Mouse (Mus musculus): ENCODE results near the gene Mettl22. TPM values are rescaled to one million over a fixed set of nuclear protein-coding genes. Genes with fewer than 3 reads are reported as not detected.

Gene Mettl22
- polyA plus RNA-seq, 1 experiment: 10.3 TPM

DNA sequence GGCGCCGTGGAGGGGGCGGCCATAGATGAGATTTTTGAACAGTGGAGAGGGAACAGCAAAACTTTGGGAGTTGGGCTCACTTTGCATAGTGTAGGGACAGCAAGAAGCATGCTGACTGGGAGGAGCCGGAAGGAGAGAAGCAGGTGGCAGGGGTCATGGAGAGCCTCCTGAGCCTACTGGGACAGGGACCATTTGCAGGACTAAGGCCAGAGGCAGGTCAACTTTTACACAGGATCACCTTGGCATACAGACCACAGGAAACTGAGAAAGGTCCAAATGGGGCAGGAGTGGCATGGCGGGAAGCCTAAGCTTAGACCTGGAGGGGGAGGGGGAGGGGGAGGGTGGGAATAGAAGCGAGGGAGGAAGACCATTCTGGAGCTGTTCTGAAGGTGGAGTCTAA, 62.9 kb downstream of the Mettl22 start:
- no peaks in the 10 kb centered on the region for H3K27me3 ChIP-seq (ENCODE audit: control insufficient read depth, insufficient read depth, low read length)
- H3K4me3 ChIP-seq (ENCODE audit: low read depth, low read length): no peak overlapping the region
- TF ChIP-seq POLR2A (IDR thresholded peaks at IDR 0.05; ENCODE audit: low read depth, low read length) (no peak), CTCF (IDR thresholded peaks at IDR 0.05; ENCODE audit: extremely low read depth, insufficient read length, insufficient replicate concordance, low read depth, low read length) (no peak)
- no peak overlapping the region for H3K27ac ChIP-seq (ENCODE audit: insufficient read depth, low read depth, low read length)
- 0 out of 2 replicates have a peak, but pooled peaks cover 1% of the 10 kb centered on the region for H3K36me3 ChIP-seq (ENCODE audit: control insufficient read depth, insufficient read depth, low read length)
- WGBS: 93% methylated on average over 6 of the region's 6 CpGs
- no peaks in the 10 kb centered on the region; the same call in 1 of the 2 replicates for H3K4me1 ChIP-seq (ENCODE audit: control insufficient read depth, insufficient read depth, insufficient read length, low read length)

DNA sequence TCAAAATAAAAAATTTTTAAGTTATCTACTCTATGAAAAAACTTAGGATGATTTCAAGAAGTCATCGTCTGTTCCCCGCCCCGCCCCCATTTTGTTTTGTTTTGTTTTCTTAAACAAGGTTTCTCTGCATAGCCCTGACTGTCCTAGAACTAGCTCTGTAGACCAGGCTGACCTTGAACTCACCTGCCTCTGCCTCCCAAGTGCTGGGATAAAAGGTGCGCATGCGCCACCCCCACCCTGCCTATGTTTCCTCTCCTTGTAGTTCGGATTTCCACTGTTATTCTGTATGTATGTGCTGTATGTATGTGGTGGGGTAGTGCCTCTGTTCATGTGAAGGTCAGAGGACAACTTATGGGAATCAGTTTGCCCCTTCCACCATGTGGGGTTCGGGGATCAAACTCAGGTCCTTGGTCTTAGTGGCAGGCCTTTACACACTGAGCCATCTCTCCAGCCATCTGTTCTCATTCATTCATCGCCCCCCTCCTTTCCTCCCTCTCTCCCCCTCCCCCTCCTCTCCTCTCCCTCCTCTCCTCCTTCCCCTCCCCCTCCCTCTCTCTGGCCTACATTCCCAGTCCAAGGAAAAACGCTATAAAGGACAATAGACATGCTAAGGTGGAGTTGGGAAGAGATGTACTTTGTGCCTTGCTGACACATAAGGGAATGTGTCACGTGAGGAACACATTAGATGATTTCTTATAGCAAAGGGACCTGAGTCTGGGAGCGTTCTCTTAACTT, 64.0 kb downstream of the Mettl22 start:
- Histone ChIP-seq H3K4me3 (ENCODE audit: low read depth, low read length) (no peak overlapping the region), H3K4me1 (ENCODE audit: control insufficient read depth, insufficient read depth, insufficient read length, low read length) (no peaks in the 10 kb centered on the region; the same call in 1 of the 2 replicates), H3K27ac (ENCODE audit: insufficient read depth, low read depth, low read length) (no peak overlapping the region; the same call in 1 of the 2 replicates), H3K36me3 (ENCODE audit: control insufficient read depth, insufficient read depth, low read length) (0 out of 2 replicates have a peak, but pooled peaks cover 1% of the 10 kb centered on the region), H3K27me3 (ENCODE audit: control insufficient read depth, insufficient read depth, low read length) (no peaks in the 10 kb centered on the region)
- 83% methylated on average over 11 of the region's 11 CpGs for WGBS
- no peak for TF ChIP-seq POLR2A (IDR thresholded peaks at IDR 0.05; ENCODE audit: low read depth, low read length)

DNA sequence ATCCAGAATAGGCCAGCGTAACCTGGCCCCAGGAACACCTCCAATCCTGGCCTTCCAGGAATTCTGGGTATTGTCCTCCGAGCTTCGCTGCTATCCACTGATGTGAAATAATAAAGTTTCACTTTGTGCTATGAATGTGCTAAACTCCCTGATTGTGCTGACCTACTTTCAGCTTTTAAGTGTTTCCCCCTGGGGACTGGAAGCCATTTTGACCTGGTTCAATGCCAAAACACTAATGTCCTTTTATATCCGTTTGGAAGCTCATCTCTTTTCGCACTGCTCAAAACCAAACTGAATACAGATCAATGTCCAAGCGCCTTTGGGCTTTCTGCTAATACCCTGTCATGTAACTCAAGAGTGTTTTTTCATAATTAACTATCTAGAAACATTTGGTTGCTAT, 64.8 kb downstream of the Mettl22 start:
- no peak overlapping the region; the same call in 1 of the 2 replicates for H3K27ac ChIP-seq (ENCODE audit: insufficient read depth, low read depth, low read length)
- TF ChIP-seq POLR2A (IDR thresholded peaks at IDR 0.05; ENCODE audit: low read depth, low read length) (no peak), CTCF (IDR thresholded peaks at IDR 0.05; ENCODE audit: extremely low read depth, insufficient read length, insufficient replicate concordance, low read depth, low read length) (no peak)

DNA sequence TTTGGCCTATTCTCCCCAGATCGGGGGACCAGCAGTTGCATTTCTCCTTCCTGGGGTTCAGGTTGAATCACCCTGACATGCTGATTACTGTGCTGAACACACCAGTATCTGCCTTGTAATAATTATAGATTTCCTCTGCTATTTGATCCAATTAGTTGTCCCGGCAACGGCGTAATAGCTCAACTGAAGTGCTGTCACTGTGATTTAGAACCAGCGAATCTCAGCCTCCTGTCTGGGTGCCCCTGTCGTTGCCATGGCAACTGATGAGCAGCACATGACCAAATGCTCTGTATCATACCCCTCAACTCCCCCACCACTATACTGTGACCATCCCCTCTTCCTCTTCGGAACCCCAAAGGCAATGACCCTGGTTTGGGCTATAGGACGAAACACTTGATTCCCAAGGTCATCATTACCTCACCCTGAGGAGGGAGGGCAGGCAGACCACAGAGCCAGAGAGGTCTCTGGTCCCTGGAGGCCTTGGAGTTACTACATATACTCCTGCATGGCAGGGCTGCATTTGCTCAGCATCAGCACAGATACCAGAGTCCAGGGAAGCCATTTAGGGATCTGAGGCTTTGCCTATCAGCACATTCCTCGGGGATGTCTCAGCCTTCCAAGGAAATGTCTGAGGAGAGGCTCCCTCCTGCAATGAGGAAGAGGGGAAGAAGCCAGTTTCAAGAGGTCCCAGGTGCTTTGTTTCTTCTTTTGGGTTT, 68.7 kb downstream of the Mettl22 start:
- H3K27me3 ChIP-seq (ENCODE audit: control insufficient read depth, insufficient read depth, low read length): no peaks in the 10 kb centered on the region
- H3K36me3 ChIP-seq (ENCODE audit: control insufficient read depth, insufficient read depth, low read length): 0 out of 2 replicates have a peak, but pooled peaks cover 1% of the 10 kb centered on the region
- no peak overlapping the region for H3K27ac ChIP-seq (ENCODE audit: insufficient read depth, low read depth, low read length)
- H3K4me1 ChIP-seq (ENCODE audit: control insufficient read depth, insufficient read depth, insufficient read length, low read length): no peaks in the 10 kb centered on the region; the same call in 1 of the 2 replicates
- 62% methylated on average over 9 of the region's 9 CpGs for WGBS
- no peak overlapping the region for H3K4me3 ChIP-seq (ENCODE audit: low read depth, low read length)
- TF ChIP-seq POLR2A (IDR thresholded peaks at IDR 0.05; ENCODE audit: low read depth, low read length) (no peak), CTCF (IDR thresholded peaks at IDR 0.05; ENCODE audit: extremely low read depth, insufficient read length, insufficient replicate concordance, low read depth, low read length) (no peak)

More for the DNA sequence above, 64.8 kb downstream of the Mettl22 start:
- Histone ChIP-seq H3K4me3 (ENCODE audit: low read depth, low read length) (no peak overlapping the region), H3K4me1 (ENCODE audit: control insufficient read depth, insufficient read depth, insufficient read length, low read length) (no peaks in the 10 kb centered on the region; the same call in 1 of the 2 replicates), H3K27me3 (ENCODE audit: control insufficient read depth, insufficient read depth, low read length) (no peaks in the 10 kb centered on the region), H3K36me3 (ENCODE audit: control insufficient read depth, insufficient read depth, low read length) (0 out of 2 replicates have a peak, but pooled peaks cover 1% of the 10 kb centered on the region)
- WGBS: 84% methylated on average over 6 of the region's 6 CpGs

Other genes starting within 250 kb of the Mettl22 start
- not detected in 2 replicates for gene Tmem114, start 45.7 kb upstream of the Mettl22 start, polyA plus RNA-seq (2012; rRNA removed)
- 7.8 and 22.0 TPM in 2 replicates for gene Abat, start 42.6 kb downstream of the Mettl22 start, polyA plus RNA-seq (2012; rRNA removed)
- 116 and 240 TPM in 2 replicates for gene Pmm2, start 166.9 kb downstream of the Mettl22 start, polyA plus RNA-seq (2012; rRNA removed)
- gene Tmem186, start 166.9 kb downstream of the Mettl22 start, polyA plus RNA-seq (2012; rRNA removed): 6.2 and 8.6 TPM in 2 replicates
- gene Carhsp1, start 201.4 kb downstream of the Mettl22 start, polyA plus RNA-seq (2012; rRNA removed): 31.8 and 61.6 TPM in 2 replicates
- 0.42 TPM in 1 of 2 replicates, not detected in the other for gene Gm5767, start 210.0 kb downstream of the Mettl22 start, polyA plus RNA-seq (2012; rRNA removed)